Mouse (Mus musculus) hindbrain, postnatal 0 days (tissue): ENCODE measurements around the gene Rgl1. TPM values are rescaled to one million over a fixed set of nuclear protein-coding genes. Genes with fewer than 3 reads are reported as not detected.

Source experiments
- ATAC-seq: fragments of 200-750 bp; cut with Nextera tagmentation; 2 replicates; pipeline ENCODE4 v1.8.0; 2017; ENCODE audit warnings: mild to moderate bottlenecking, moderate TSS enrichment, moderate library complexity
- DNase-seq: peaks from one replicate; pipeline ENCODE4 v3.0.0-alpha.2; 2015; ENCODE audit warnings: low spot score
- H3K27ac ChIP-seq: fragments of 300-500 bp; sonication (generic); 2 replicates; pipeline ENCODE4 v1.5.1; 2014; ENCODE audit warnings: mild to moderate bottlenecking
- H3K27me3 ChIP-seq: fragments of 300-500 bp; sonication (generic); 2 replicates; pipeline ENCODE4 v1.6.1; 2014; ENCODE audit warnings: low read length, mixed read lengths; ENCODE audit not compliant: insufficient read depth
- H3K36me3 ChIP-seq: fragments of 300-500 bp; sonication (generic); 2 replicates; pipeline ENCODE4 v1.6.1; 2014; ENCODE audit warnings: low read length, mixed read lengths; ENCODE audit not compliant: insufficient read depth
- H3K4me1 ChIP-seq: fragments of 300-500 bp; sonication (generic); 2 replicates; pipeline ENCODE4 v1.6.1; 2014; ENCODE audit warnings: antibody characterized with exemption, low read length, mixed read lengths; ENCODE audit not compliant: insufficient read depth
- H3K4me2 ChIP-seq: fragments of 300-500 bp; sonication (generic); 2 replicates; pipeline ENCODE4 v1.6.1; 2014; ENCODE audit warnings: low read depth, mild to moderate bottlenecking, low read length, moderate library complexity, mixed read lengths
- H3K4me3 ChIP-seq: fragments of 300-500 bp; sonication (generic); 2 replicates; pipeline ENCODE4 v1.5.1; 2014; ENCODE audit warnings: low read length
- H3K9ac ChIP-seq: fragments of 300-500 bp; sonication (generic); replicated peaks from 2 replicates; pipeline ENCODE4 v1.6.1; 2014; ENCODE audit warnings: mild to moderate bottlenecking, low read length, moderate library complexity, mixed read lengths
- H3K9me3 ChIP-seq: fragments of 300-500 bp; sonication (generic); 2 replicates; pipeline ENCODE4 v1.6.1; 2016; ENCODE audit warnings: low read length, mixed read lengths
- CTCF ChIP-seq: IDR thresholded peaks from 2 replicates; pipeline ENCODE4 v1.5.1; 2016; ENCODE audit warnings: antibody characterized with exemption, control low read depth, low read depth
- WGBS: fragments of 180-500 bp; shearing (Covaris S2); extraction: QIAGEN DNeasy Blood & Tissue Kit; methylation state at CpG from one replicate; pipeline ENCODE4 v1.1.7; 2014; 5-methylcytosine and 5-hydroxymethylcytosine counted together
- polyA plus RNA-seq: library from polyadenylated mRNA; unstranded; fragments of >200 nt; fragmentation: Nextera tagmentation; extraction: Ambion mirVana; gene quantifications from 2 replicates; pipeline ENCODE4 v1.2.1, GENCODE M21; 2015
- total RNA-seq: library from RNA; depleted of rRNA; stranded (reverse); fragments of >200 nt; gene quantifications from 2 replicates; pipeline ENCODE4 v1.2.3, GENCODE M21; 2014

Gene Rgl1
- total and polyA plus RNA-seq, 2 experiments from 2014 or later, result 16.1 to 17.0 TPM

GRCm38 (mm10) chr1:152581127-152581905, 184.8 kb downstream of the Rgl1 start:
- Histone ChIP-seq H3K27me3 (no peaks in the 10 kb centered on the region), H3K36me3 (no peaks in the 10 kb centered on the region), H3K4me2 (no peak overlapping the region), H3K27ac (no peak overlapping the region), H3K4me3 (no peak overlapping the region), H3K4me1 (0 out of 2 replicates have a peak, but pooled peaks cover 7% of the 10 kb centered on the region), H3K9me3 (no peaks in the 10 kb centered on the region), H3K9ac (no peak overlapping the region)
- DNase-seq (no peak), ATAC-seq (no peak)
- 85% methylated on average over 13 of the region's 13 CpGs for WGBS
- TF ChIP-seq CTCF, result no peak

- no peak for DNase-seq
- no peak for TF ChIP-seq CTCF
Measured at GRCm38 (mm10) chr1:152578944-152579343, 187.2 kb downstream of the Rgl1 start.

GRCm38 (mm10) chr1:152578108-152578721, 187.9 kb downstream of the Rgl1 start:
- ATAC-seq, result no peak
- Histone ChIP-seq H3K36me3 (no peaks in the 10 kb centered on the region), H3K4me2 (peak overlapping the region; percentile 42), H3K4me3 (no peak overlapping the region), H3K27me3 (no peaks in the 10 kb centered on the region), H3K9me3 (no peaks in the 10 kb centered on the region), H3K27ac (peak overlapping the region; percentile 56; the same call in 1 of the 2 replicates), H3K9ac (peak overlapping the region; percentile 35; the same call in 1 of the 2 replicates), H3K4me1 (peaks cover 13% of the 10 kb centered on the region)
- no peak for TF ChIP-seq CTCF
- WGBS, result 27% methylated on average over 19 of the region's 19 CpGs
- DNase-seq, result peak; percentile 50

More at GRCm38 (mm10) chr1:152578944-152579343, 187.2 kb downstream of the Rgl1 start:
- Histone ChIP-seq H3K27ac (no peak overlapping the region), H3K9ac (no peak overlapping the region), H3K9me3 (no peaks in the 10 kb centered on the region), H3K36me3 (no peaks in the 10 kb centered on the region), H3K4me2 (no peak overlapping the region), H3K4me3 (no peak overlapping the region), H3K4me1 (peaks cover 13% of the 10 kb centered on the region; the same call in 1 of the 2 replicates), H3K27me3 (no peaks in the 10 kb centered on the region)
- WGBS, result 75% methylated on average over 5 of the region's 5 CpGs
- no peak for ATAC-seq

- 18% methylated on average over 7 of the region's 7 CpGs for WGBS
- ATAC-seq (peak; percentile 86), DNase-seq (peak; percentile 63)
- peak overlapping the region; percentile 57; the same call in 1 of the 2 replicates for H3K27ac ChIP-seq
- no peaks in the 10 kb centered on the region for H3K36me3 ChIP-seq
- H3K27me3 ChIP-seq, result no peaks in the 10 kb centered on the region
- no peak for TF ChIP-seq CTCF
- no peak overlapping the region for H3K9ac ChIP-seq
- H3K4me2 ChIP-seq, result no peak overlapping the region
- H3K4me3 ChIP-seq, result no peak overlapping the region
- H3K9me3 ChIP-seq, result no peaks in the 10 kb centered on the region
- peaks cover 18% of the 10 kb centered on the region for H3K4me1 ChIP-seq
Measured at GRCm38 (mm10) chr1:152576614-152577144, 189.5 kb downstream of the Rgl1 start.

GRCm38 (mm10) chr1:152575096-152575495, 191.1 kb downstream of the Rgl1 start:
- Histone ChIP-seq H3K9ac (no peak overlapping the region), H3K4me2 (no peak overlapping the region), H3K36me3 (no peaks in the 10 kb centered on the region), H3K9me3 (no peaks in the 10 kb centered on the region), H3K27ac (no peak overlapping the region), H3K27me3 (no peaks in the 10 kb centered on the region), H3K4me1 (peaks cover 18% of the 10 kb centered on the region), H3K4me3 (no peak overlapping the region)
- TF ChIP-seq CTCF, result no peak
- ATAC-seq (no peak), DNase-seq (no peak)
- WGBS, result 57% methylated on average over 5 of the region's 5 CpGs

- Histone ChIP-seq H3K36me3 (no peaks in the 10 kb centered on the region), H3K27ac (no peak overlapping the region), H3K4me3 (no peak overlapping the region), H3K9ac (no peak overlapping the region), H3K9me3 (no peaks in the 10 kb centered on the region), H3K27me3 (no peaks in the 10 kb centered on the region), H3K4me1 (peaks cover 18% of the 10 kb centered on the region), H3K4me2 (no peak overlapping the region)
- DNase-seq, result no peak
- no peak for TF ChIP-seq CTCF
- WGBS, result 50% methylated on average over 8 of the region's 8 CpGs
- no peak for ATAC-seq
Measured at GRCm38 (mm10) chr1:152573470-152574059, 192.6 kb downstream of the Rgl1 start.
